Mouse (Mus musculus): ENCODE data around the gene Rpl13a.

DNA sequence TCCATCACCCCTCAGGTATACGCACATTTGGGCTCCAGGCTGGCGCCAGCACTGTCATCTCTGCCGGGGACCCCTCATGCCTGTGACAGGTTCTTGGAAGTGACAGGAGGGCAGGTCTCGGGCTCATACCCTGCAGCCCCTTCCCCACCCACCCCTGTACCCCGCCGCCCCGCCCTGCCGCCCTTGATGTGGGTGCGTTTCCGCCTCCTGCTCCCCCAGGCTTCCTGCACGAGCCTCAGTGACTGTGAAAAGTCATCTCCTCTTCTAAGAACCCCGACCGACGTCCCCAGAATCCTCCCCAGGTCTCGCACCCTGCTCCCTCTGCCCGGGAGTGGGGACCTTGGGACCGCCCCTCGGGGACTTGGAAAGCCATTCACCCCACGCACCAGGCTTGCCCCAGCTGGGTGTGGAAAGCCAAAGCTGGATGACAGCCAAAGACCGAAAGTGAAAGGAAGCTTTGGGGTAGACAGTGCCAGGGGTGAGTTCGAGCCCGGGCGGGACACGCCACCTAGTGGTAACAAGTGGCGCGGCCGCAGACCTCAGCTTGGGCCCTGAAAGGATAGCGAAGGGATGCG, 7.5 kb upstream of the Rpl13a start, which contains the start of the genes Gm45713 and Flt3l:
- TF ChIP-seq CTCF (IDR thresholded peaks at IDR 0.05; ENCODE audit: low read depth, low read length) (peak; percentile 90), POLR2A (IDR thresholded peaks at IDR 0.05; ENCODE audit: insufficient read depth, low read length) (no peak)
